Mouse (Mus musculus): ENCODE data around the gene Med25. TPM values are rescaled to one million over a fixed set of nuclear protein-coding genes. Genes with fewer than 3 reads are reported as not detected.

Med25 gene
- polyA plus RNA-seq, 1 experiment: 133 TPM

DNA sequence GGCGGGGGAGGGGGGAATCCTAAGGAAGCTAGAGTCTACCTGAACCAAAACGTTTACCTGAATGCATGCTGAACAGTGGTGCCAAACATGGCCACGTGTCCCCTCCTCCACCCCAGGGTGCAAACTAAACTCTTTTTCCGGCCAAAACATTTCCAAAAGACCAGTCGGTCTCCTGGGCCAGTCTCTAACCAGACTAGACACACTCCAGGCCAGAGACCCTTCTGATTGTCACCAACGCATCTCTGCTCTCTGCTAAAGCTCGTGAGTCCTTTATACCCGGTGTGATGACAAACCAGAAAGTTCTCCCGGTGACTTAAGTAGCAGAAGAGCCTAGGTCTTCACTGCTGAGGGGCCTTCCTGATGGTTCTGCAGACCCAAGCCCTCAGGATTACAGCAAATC is 24.7 kb downstream of the Med25 start:
- Histone ChIP-seq H3K4me3 (replicated peaks; ENCODE audit: extremely low read depth, low read depth, low read length) (no peak overlapping the region), H3K4me1 (ENCODE audit: control insufficient read depth, insufficient read depth, low read length) (peaks cover 26% of the 10 kb centered on the region)
- WGBS: 33% methylated on average over 9 of the region's 9 CpGs
- TF ChIP-seq POLR2A (IDR thresholded peaks at IDR 0.05; ENCODE audit: borderline replicate concordance, extremely low read depth, low read depth, low read length) (no peak), CTCF (IDR thresholded peaks at IDR 0.05; ENCODE audit: insufficient read depth, low read length) (no peak)
- DNase-seq: no peak

DNA sequence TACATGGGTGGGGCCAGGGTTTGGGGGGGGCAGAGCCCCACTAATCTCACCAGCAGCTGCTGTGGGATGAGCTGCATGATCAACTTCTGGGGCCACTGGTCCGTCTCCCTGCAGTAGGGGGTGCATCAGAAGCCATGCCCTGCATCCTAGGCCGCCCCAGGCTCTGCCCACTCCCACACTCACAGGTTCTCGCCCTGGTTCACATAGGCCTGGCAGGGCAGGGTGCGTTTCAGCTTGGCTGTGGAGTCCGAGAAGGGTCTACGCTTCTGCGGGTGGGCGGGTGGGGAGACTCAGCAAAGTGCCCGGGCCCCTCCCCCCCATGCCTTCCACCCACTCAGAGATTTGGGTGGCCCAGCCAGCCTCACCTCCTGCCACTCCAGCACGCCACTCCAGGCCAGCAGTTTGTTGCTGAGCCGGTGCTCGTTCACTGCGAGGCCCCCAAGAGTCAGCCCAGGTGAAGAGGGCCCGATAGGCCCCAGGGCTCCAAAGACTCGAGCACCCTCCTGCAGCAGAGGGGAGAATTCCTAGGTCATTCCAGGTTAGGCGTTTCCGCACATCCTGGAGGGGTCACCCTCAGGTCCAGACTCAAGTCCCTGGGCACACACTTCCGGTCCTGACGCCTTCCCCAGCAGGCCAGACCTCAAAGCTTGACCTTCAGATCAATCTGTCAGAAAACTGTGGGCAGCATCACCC is 25.4 kb downstream of the Med25 start:
- Histone ChIP-seq H3K4me1 (ENCODE audit: control insufficient read depth, insufficient read depth, low read length) (peaks cover 26% of the 10 kb centered on the region), H3K4me3 (replicated peaks; ENCODE audit: extremely low read depth, low read depth, low read length) (no peak overlapping the region)
- 50% methylated on average over 19 of the region's 19 CpGs for WGBS
- DNase-seq: no peak
- TF ChIP-seq POLR2A (IDR thresholded peaks at IDR 0.05; ENCODE audit: borderline replicate concordance, extremely low read depth, low read depth, low read length) (no peak), CTCF (IDR thresholded peaks at IDR 0.05; ENCODE audit: insufficient read depth, low read length) (no peak)

DNA sequence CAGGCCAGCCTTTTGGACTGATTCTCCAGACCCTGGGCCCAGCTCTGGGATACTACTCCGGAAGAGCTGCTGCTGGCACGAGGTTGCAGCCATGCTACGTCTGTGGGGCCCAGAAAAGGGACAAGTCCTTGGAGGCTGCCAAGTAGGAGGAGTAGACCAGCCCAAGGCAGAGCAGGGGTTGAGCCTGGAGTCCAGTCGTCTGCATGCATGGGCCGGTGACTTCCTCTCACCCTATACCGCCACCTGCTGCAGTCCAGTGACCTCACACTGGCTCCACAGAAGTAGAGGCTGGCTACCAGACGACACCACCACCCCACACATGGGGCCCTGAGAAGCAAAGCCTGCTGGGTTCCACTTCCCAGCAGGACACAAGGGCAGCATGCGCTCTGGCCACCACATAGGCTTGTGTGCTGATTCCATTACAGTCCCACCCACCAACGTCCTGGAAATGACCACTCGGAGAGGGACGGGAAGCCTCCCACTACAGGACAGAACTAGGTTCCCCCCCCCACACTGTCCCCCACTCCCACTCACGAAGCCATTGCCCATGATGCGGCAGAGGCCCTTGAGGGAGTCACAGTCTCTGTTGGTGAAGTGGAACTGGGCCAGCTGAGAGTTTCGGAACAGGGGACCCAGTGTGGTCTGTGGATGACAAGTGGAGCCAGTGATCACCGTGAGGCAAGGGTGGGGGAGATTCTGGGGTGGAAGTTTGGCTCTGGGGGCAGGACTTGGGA is 26.1 kb downstream of the Med25 start:
- H3K4me3 ChIP-seq (replicated peaks; ENCODE audit: extremely low read depth, low read depth, low read length): no peak overlapping the region
- WGBS: 21% methylated on average over 15 of the region's 15 CpGs

DNA sequence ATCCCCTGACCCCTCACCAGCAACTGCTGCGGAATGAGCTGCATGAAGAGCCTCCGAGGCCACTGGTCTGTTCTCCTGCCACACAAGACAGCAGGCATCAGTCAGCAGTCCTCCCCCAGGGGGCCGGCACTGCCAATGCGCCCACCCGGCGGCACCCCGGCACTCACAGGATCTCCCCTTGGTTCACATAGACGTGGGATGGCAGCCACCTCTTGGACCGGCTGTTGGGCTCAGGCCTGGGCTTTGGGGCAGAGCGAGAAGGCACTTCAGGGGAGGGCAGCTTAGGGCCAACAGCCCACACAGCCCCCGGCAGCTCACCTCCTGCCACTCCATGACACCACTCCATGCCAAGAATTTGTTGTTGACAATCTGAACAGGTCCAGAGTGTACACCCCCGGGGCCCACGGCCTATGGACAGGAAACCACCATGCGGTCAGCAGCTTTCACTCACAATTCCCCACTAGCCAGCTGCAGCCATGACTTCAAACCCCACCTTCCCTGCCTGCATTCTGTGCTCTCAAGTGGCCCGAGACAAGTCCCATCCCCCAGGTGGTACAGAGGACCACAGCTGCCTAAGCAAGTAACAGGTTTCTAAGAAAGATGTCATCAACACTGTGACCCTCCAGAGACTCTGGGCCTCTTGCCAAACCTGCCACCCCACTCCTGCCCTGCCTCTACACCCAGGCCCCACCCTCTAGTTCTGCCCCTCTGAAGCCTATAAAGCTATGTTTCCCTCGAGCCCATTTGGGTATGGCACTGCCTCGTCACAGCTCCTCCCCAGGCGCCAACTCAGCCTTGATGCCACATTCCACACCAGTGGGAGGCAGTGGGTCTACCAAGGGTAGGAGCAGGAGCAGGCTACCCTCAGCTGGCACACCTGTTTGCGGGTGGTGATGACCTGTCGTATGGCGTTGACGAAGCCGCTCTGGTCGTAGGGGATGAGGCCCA is 27.6 kb downstream of the Med25 start:
- DNase-seq: peak; percentile 23
- TF ChIP-seq CTCF (IDR thresholded peaks at IDR 0.05; ENCODE audit: insufficient read depth, low read length) (no peak), POLR2A (IDR thresholded peaks at IDR 0.05; ENCODE audit: borderline replicate concordance, extremely low read depth, low read depth, low read length) (no peak)
- WGBS: 62% methylated on average over 24 of the region's 24 CpGs
- Histone ChIP-seq H3K4me3 (replicated peaks; ENCODE audit: extremely low read depth, low read depth, low read length) (no peak overlapping the region), H3K4me1 (ENCODE audit: control insufficient read depth, insufficient read depth, low read length) (peaks cover 28% of the 10 kb centered on the region)

More for the DNA sequence above, 26.1 kb downstream of the Med25 start:
- no peak for DNase-seq
- TF ChIP-seq POLR2A (IDR thresholded peaks at IDR 0.05; ENCODE audit: borderline replicate concordance, extremely low read depth, low read depth, low read length) (peak; percentile 34; the same call in 1 of the 2 replicates), CTCF (IDR thresholded peaks at IDR 0.05; ENCODE audit: insufficient read depth, low read length) (peak; percentile 7; the same call in 1 of the 2 replicates)
- peaks cover 26% of the 10 kb centered on the region for H3K4me1 ChIP-seq (ENCODE audit: control insufficient read depth, insufficient read depth, low read length)

DNA sequence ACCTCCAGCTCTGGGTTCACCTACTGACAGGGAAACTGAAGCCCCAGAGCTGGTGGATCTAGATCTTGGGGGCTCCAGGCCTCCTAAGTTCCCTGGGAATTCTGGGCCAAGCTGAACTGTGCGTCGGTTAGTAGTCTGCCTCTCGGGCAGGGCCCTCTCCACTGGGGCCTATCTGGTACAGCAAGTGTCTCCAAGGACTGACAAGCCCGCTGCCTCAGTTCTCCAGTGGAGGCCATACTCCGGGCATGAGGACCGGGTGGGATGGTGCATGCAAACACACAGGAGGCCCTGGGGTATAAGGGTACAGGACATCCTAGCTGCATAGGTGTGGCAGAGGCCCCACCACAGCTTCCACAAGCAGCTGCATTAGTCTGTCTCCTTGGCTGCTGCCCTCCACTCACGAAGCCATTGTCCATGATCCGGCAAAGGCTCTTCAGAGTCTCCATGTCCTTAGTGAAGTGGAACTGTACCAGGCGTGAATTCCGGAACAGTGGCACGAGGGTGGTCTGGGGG is 28.5 kb downstream of the Med25 start:
- H3K4me1 ChIP-seq (ENCODE audit: control insufficient read depth, insufficient read depth, low read length): peaks cover 28% of the 10 kb centered on the region
- H3K4me3 ChIP-seq (replicated peaks; ENCODE audit: extremely low read depth, low read depth, low read length): no peak overlapping the region
- WGBS: 76% methylated on average over 11 of the region's 11 CpGs
- TF ChIP-seq CTCF (IDR thresholded peaks at IDR 0.05; ENCODE audit: insufficient read depth, low read length) (no peak), POLR2A (IDR thresholded peaks at IDR 0.05; ENCODE audit: borderline replicate concordance, extremely low read depth, low read depth, low read length) (no peak)
- no peak for DNase-seq

DNA sequence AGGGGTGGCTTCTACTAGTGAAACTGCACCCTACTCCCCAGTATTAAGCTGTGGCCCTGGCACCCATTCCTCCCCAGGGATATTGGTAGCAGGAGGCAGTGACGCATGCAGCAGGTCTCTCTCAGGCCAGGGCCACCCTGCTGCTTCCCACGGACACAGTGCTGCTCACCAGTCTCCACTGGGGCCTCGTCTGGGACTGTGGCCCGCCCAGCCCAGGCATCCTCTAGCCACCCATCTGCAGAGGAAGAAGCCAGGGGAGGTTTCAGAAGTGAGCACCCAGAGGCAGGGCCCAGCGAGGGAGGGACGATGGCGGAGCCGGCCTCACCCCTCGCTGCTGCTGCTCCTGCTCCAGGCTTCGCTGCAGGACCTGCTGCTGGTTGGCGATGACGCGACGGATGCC is 29.3 kb downstream of the Med25 start:
- no peak for DNase-seq
- TF ChIP-seq POLR2A (IDR thresholded peaks at IDR 0.05; ENCODE audit: borderline replicate concordance, extremely low read depth, low read depth, low read length): no peak
- TF ChIP-seq CTCF (IDR thresholded peaks at IDR 0.05; ENCODE audit: insufficient read depth, low read length): no peak
- 85% methylated on average over 14 of the region's 14 CpGs for WGBS
- Histone ChIP-seq H3K4me3 (replicated peaks; ENCODE audit: extremely low read depth, low read depth, low read length) (no peak overlapping the region), H3K4me1 (ENCODE audit: control insufficient read depth, insufficient read depth, low read length) (peaks cover 27% of the 10 kb centered on the region)

DNA sequence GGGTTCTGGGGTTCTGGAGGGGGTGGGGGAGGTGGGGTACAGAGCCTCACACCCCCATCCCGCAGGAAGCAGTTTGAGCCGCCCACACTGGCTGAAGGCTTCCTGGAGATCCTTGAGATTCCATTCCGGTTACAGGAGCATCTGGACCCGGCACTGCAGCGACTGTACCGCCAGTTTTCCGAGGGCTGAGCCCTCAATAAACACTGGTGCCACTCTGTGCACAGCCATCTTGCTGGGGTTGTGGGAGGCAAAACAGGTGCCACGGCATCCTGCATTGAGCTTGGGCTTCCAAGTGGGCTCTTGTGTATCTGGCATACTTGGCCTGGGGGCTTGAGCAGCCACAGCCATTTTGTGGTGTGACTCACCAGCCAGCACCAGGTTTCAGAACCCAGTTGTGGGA is 30.1 kb downstream of the Med25 start:
- no peak for TF ChIP-seq POLR2A (IDR thresholded peaks at IDR 0.05; ENCODE audit: borderline replicate concordance, extremely low read depth, low read depth, low read length)
- TF ChIP-seq CTCF (IDR thresholded peaks at IDR 0.05; ENCODE audit: insufficient read depth, low read length): no peak
- Histone ChIP-seq H3K4me3 (replicated peaks; ENCODE audit: extremely low read depth, low read depth, low read length) (no peak overlapping the region), H3K4me1 (ENCODE audit: control insufficient read depth, insufficient read depth, low read length) (peaks cover 26% of the 10 kb centered on the region)
- DNase-seq: no peak
- 53% methylated on average over 8 of the region's 8 CpGs for WGBS

DNA sequence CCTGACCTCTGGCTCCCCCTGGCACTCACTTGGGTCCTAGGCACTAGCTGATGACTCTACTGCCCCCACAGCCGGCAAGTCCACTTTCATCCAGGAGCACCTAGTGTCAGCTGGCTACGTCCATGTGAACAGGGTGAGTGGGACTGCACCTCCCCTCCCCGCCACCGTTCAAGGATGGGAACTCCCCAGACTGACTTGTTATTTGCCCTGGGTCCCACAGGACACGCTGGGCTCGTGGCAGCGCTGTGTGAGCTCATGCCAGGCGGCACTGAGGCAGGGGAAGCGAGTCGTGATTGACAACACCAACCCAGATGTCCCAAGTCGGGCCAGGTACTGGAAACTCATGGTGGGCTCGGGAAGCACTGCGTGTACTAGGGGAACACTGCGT is 31.1 kb downstream of the Med25 start:
- WGBS: 79% methylated on average over 14 of the region's 14 CpGs
- no peak for DNase-seq
- TF ChIP-seq CTCF (IDR thresholded peaks at IDR 0.05; ENCODE audit: insufficient read depth, low read length) (no peak), POLR2A (IDR thresholded peaks at IDR 0.05; ENCODE audit: borderline replicate concordance, extremely low read depth, low read depth, low read length) (no peak)
- Histone ChIP-seq H3K4me1 (ENCODE audit: control insufficient read depth, insufficient read depth, low read length) (peaks cover 16% of the 10 kb centered on the region), H3K4me3 (replicated peaks; ENCODE audit: extremely low read depth, low read depth, low read length) (no peak overlapping the region)

All from lung, adult 2 months (tissue).